Mouse (Mus musculus) thymus, postnatal 4 days (tissue): ENCODE measurements around the gene Pycard.
"Not testable (repeated sequence)": the region's sequence is repeated elsewhere in the genome, so short reads cannot be mapped to it uniquely, and the experiment has no call there.

ENCODE experiments used
- DNase-seq: peaks from one replicate; pipeline ENCODE4 v3.0.0; 2021

Pycard gene

GRCm38 (mm10) chr7:128003098-128003497, 9.4 kb upstream of the Pycard start:
- DNase-seq = no peak

GRCm38 (mm10) chr7:128000068-128000950, 6.6 kb upstream of the Pycard start:
- DNase-seq = no peak

GRCm38 (mm10) chr7:127999436-127999835, 5.8 kb upstream of the Pycard start:
- DNase-seq = no peak

GRCm38 (mm10) chr7:127992488-127993340, 953 bp downstream of the Pycard start:
- peak; percentile 59 for DNase-seq

- peak; percentile 92 for DNase-seq
Observed at GRCm38 (mm10) chr7:127991643-127992487, 1.8 kb downstream of the Pycard start.

- no peak for DNase-seq
Observed at GRCm38 (mm10) chr7:127988904-127989303, 4.8 kb downstream of the Pycard start.

- DNase-seq = no peak
Observed at GRCm38 (mm10) chr7:127980606-127981005, 13.1 kb downstream of the Pycard start.

GRCm38 (mm10) chr7:127978856-127979255, 14.8 kb downstream of the Pycard start:
- no peak for DNase-seq

- DNase-seq = no peak
Observed at GRCm38 (mm10) chr7:127974413-127974930, 19.2 kb downstream of the Pycard start.

- DNase-seq = peak; percentile 89
Observed at GRCm38 (mm10) chr7:127967922-127968828, 25.5 kb downstream of the Pycard start.

GRCm38 (mm10) chr7:127967004-127967921, 26.4 kb downstream of the Pycard start, which contains the start of gene Fus:
Fus (plus strand) TSS chr7:127967457.
- peak; percentile 99 for DNase-seq

- peak; percentile 31 for DNase-seq
Observed at GRCm38 (mm10) chr7:127966371-127966918, 27.2 kb downstream of the Pycard start.

GRCm38 (mm10) chr7:127959364-127959763, 34.3 kb downstream of the Pycard start:
- no peak for DNase-seq

- peak; percentile 59 for DNase-seq
Observed at GRCm38 (mm10) chr7:127952864-127953581, 40.6 kb downstream of the Pycard start.

- no peak for DNase-seq
Observed at GRCm38 (mm10) chr7:127946470-127947023, 47.1 kb downstream of the Pycard start, which contains the start of gene Prss36. Prss36 (minus strand) TSS chr7:127946725.

- DNase-seq = no peak
Observed at GRCm38 (mm10) chr7:127944614-127945013, 49.1 kb downstream of the Pycard start.

GRCm38 (mm10) chr7:127942097-127942496, 51.6 kb downstream of the Pycard start:
- DNase-seq = not testable (repeated sequence)
